Mouse (Mus musculus): ENCODE data around the gene Gprc5b. TPM values are rescaled to one million over a fixed set of nuclear protein-coding genes. Genes with fewer than 3 reads are reported as not detected.

The Gprc5b gene
- 0.20 and 0.37 TPM in 2 replicates for polyA plus RNA-seq (2015; fragmentation: Nextera tagmentation; extraction: Ambion mirVana)

DNA sequence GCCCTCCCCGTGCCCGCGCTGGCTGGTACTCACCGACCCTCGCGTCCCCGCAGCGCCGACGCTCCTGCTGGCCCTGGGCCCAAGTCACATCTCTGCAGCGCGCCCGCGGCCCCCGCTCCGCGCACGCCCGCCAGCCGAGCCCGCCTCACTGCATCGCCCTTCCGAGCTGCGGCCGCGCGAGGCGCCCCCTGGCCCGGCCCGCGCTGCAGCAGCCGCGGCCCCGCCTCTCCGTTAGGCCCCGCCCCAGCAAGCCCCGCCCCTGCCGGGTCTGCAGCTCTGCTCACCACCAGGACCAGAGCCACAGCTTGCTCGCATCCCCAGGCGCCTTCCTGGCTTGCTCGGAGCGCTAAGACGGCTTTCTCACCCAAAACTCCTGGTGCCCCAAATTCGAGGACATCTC is at the start of gene Gprc5b:
Gene Gprc5b, minus strand, starts transcription at position 205 of the 400 bp plus-strand sequence.
- Histone ChIP-seq H3K36me3 (no peaks in the 10 kb centered on the region), H3K9ac (peak within 1 kb of the TSS; percentile 57), H3K4me1 (replicated peaks) (peaks cover 18% of the 10 kb centered on the region), H3K27ac (no peak within 1 kb of the TSS), H3K27me3 (peaks cover 41% of the 10 kb centered on the region), H3K4me2 (peak within 1 kb of the TSS; percentile 66), H3K9me3 (replicated peaks) (no peaks in the 10 kb centered on the region), H3K4me3 (replicated peaks) (peak within 1 kb of the TSS; percentile 54)
- ATAC-seq (ENCODE audit: low read depth) (peak; percentile 76), DNase-seq (peak; percentile 58)
- 1% methylated on average over 44 of the region's 44 CpGs for WGBS (ENCODE audit: insufficient replicate concordance)

DNA sequence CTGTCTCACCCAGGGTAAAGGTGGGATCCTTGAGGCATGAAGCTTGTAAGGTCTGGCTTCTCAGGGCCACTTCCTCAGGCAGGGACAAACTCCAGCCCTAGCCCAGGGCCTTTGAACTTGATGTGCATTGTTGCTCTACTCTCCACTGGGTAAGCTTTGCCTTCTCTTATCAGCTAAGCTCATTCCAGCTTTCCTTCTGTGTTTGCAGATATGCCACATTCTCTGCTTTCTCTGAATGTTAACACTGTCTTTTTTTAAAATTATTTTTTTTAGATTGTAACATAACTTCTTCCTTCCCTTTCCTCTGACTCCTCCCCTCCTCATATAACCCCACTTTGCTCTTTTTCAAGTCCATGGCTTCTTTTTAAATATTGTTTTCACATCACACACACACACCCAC is 46.5 kb upstream of the Gprc5b start:
- no peaks in the 10 kb centered on the region for H3K36me3 ChIP-seq
- no peaks in the 10 kb centered on the region for H3K4me1 ChIP-seq (replicated peaks)
- H3K4me2 ChIP-seq, result no peak overlapping the region
- no peak overlapping the region for H3K9ac ChIP-seq
- no peaks in the 10 kb centered on the region for H3K27me3 ChIP-seq
- no peaks in the 10 kb centered on the region for H3K9me3 ChIP-seq (replicated peaks)
- no peak overlapping the region for H3K4me3 ChIP-seq (replicated peaks)
- no peak for ATAC-seq (ENCODE audit: low read depth)
- no peak for DNase-seq
- no peak overlapping the region for H3K27ac ChIP-seq

- DNase-seq, result no peak
- Histone ChIP-seq H3K4me3 (replicated peaks) (no peak overlapping the region), H3K9me3 (replicated peaks) (no peaks in the 10 kb centered on the region), H3K27me3 (no peaks in the 10 kb centered on the region), H3K27ac (no peak overlapping the region), H3K36me3 (no peaks in the 10 kb centered on the region), H3K4me1 (replicated peaks) (no peaks in the 10 kb centered on the region), H3K4me2 (no peak overlapping the region), H3K9ac (no peak overlapping the region)
- no peak for ATAC-seq (ENCODE audit: low read depth)
Measured at GRCm38 (mm10) chr7:119037581-119037980, 42.6 kb upstream of the Gprc5b start.

DNA sequence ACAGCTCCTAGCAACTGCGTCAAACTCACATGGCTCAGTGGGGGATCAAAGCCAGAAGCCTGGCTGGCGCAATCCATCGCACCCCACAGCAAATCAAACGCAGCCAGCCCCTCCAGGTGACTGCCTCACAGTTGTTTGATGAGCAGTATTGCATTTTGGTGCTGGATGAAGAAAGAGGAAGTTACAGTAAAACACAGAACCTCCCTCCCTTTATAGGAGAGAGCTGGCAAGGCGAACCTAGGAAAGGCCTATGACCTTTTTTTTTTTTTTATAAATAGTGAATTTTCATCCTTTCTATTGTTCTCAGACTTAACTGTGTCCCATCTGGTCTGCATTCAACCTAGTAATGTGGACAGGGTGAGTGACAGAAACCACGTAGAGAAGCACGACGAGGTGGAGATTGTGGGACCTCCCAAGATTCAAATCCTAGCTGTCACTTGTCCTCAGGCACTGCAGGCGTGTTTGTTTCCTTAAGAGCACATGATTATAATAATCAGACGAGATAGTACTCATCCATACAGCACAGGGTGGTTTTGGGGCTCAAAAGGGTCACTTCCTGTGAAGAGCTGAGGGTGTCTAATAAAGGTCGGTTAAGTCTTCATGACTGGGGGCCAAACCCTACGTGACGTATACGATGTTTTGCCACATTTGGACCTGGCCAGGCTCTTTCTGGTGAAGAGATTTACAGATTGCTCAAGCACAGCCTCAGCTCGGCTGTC is 39.4 kb upstream of the Gprc5b start:
- Histone ChIP-seq H3K9me3 (replicated peaks) (no peaks in the 10 kb centered on the region), H3K4me3 (replicated peaks) (no peak overlapping the region), H3K27me3 (no peaks in the 10 kb centered on the region), H3K27ac (no peak overlapping the region), H3K9ac (no peak overlapping the region), H3K36me3 (no peaks in the 10 kb centered on the region), H3K4me1 (replicated peaks) (no peaks in the 10 kb centered on the region), H3K4me2 (no peak overlapping the region)
- ATAC-seq (ENCODE audit: low read depth) (no peak), DNase-seq (no peak)
- 51% methylated on average over 15 of the region's 15 CpGs for WGBS (ENCODE audit: insufficient replicate concordance)

- H3K27me3 ChIP-seq, result no peaks in the 10 kb centered on the region
- 21% methylated on average over 17 of the region's 17 CpGs for WGBS (ENCODE audit: insufficient replicate concordance)
- ATAC-seq (ENCODE audit: low read depth) (no peak), DNase-seq (peak; percentile 43)
- H3K4me2 ChIP-seq, result no peak overlapping the region
- no peaks in the 10 kb centered on the region for H3K4me1 ChIP-seq (replicated peaks)
- no peak overlapping the region for H3K9ac ChIP-seq
- no peaks in the 10 kb centered on the region for H3K9me3 ChIP-seq (replicated peaks)
- H3K27ac ChIP-seq, result no peak overlapping the region
- no peaks in the 10 kb centered on the region for H3K36me3 ChIP-seq
- no peak overlapping the region for H3K4me3 ChIP-seq (replicated peaks)
Measured at GRCm38 (mm10) chr7:119023394-119023921, 28.4 kb upstream of the Gprc5b start.

DNA sequence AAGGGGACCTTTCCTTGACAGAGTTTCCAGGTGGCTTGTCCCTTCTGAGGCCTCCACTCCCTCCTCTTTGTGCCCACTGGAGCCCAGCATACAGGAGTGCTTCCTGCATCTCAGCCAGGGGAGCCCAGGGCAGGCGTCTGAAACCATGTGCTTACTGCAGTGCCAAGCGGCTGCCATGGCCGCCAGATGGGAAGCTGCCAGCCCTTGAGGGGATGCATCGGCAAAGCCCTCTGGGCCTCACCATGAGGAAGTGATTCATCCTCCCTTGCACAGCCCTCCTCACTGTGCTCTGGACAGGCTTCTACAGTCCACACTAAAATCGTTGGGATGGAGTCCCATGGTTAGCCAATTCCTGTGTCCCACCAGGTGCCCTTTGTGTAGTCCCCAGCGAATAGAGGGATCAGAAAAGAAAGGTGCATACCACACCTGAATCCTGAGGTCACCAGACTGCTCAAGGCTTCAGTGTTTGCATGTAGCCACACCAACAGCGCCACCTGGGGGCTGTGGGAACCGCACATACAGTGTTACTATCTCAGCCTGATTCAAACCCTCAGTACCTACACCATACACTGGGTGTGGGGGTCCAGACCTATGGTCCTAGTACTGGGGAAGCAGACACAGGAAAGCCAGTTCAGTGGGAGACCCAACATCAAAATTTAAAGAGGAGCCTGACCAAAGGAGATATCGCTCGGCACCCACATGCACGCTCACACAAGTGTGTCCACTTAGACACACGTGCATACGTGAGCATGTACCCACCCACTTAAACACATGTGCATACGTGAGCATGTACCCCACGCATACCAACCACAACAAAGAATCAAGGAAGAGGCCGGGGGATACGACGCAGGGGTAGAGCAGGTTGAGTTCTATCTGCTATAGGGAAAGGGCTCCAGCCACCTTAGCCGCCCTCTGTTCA is 27.5 kb upstream of the Gprc5b start:
- Histone ChIP-seq H3K9me3 (replicated peaks) (no peaks in the 10 kb centered on the region), H3K27me3 (no peaks in the 10 kb centered on the region), H3K27ac (no peak overlapping the region), H3K4me1 (replicated peaks) (no peaks in the 10 kb centered on the region), H3K4me3 (replicated peaks) (no peak overlapping the region), H3K9ac (no peak overlapping the region), H3K36me3 (no peaks in the 10 kb centered on the region), H3K4me2 (no peak overlapping the region)
- ATAC-seq (ENCODE audit: low read depth) (no peak), DNase-seq (no peak)
- 63% methylated on average over 19 of the region's 19 CpGs for WGBS (ENCODE audit: insufficient replicate concordance)

DNA sequence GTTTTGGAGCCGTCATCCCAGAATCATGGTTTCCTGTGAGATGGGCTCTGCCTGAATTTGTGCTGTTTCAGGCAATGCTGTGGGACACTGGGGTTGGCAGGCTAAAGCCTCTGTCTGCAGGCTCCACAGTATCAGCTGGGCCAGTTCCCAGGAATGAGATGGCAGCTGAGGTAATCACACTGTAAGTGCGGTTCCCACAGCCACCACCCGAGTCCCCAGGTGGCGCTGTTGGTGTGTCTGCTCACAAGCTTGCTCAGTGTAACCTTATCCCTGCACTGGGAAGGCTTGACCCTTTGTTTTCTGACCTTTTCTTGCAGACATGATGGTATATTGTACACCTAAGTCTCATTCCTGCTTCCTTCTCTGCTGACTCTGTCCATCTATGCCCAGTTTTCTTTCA is 24.5 kb upstream of the Gprc5b start:
- H3K4me2 ChIP-seq, result no peak overlapping the region
- H3K9me3 ChIP-seq (replicated peaks), result no peaks in the 10 kb centered on the region
- H3K4me1 ChIP-seq (replicated peaks), result no peaks in the 10 kb centered on the region
- DNase-seq (no peak), ATAC-seq (ENCODE audit: low read depth) (no peak)
- no peak overlapping the region for H3K9ac ChIP-seq
- H3K36me3 ChIP-seq, result no peaks in the 10 kb centered on the region
- H3K27me3 ChIP-seq, result no peaks in the 10 kb centered on the region
- no peak overlapping the region for H3K27ac ChIP-seq
- H3K4me3 ChIP-seq (replicated peaks), result no peak overlapping the region
- WGBS (ENCODE audit: insufficient replicate concordance), result 9% methylated on average over 4 of the region's 4 CpGs

GRCm38 (mm10) chr7:119015736-119016135 is 20.7 kb upstream of the Gprc5b start:
- no peaks in the 10 kb centered on the region for H3K36me3 ChIP-seq
- no peak overlapping the region for H3K4me2 ChIP-seq
- 3% methylated on average over 3 of the region's 3 CpGs for WGBS (ENCODE audit: insufficient replicate concordance)
- H3K4me3 ChIP-seq (replicated peaks), result no peak overlapping the region
- no peaks in the 10 kb centered on the region for H3K9me3 ChIP-seq (replicated peaks)
- no peak for ATAC-seq (ENCODE audit: low read depth)
- H3K9ac ChIP-seq, result no peak overlapping the region
- no peak for DNase-seq
- no peaks in the 10 kb centered on the region for H3K27me3 ChIP-seq
- no peaks in the 10 kb centered on the region for H3K4me1 ChIP-seq (replicated peaks)
- H3K27ac ChIP-seq, result no peak overlapping the region

GRCm38 (mm10) chr7:119010854-119011529 is 16.0 kb upstream of the Gprc5b start:
- Histone ChIP-seq H3K4me3 (replicated peaks) (no peak overlapping the region), H3K9me3 (replicated peaks) (no peaks in the 10 kb centered on the region), H3K27ac (no peak overlapping the region), H3K4me1 (replicated peaks) (no peaks in the 10 kb centered on the region), H3K27me3 (no peaks in the 10 kb centered on the region), H3K9ac (no peak overlapping the region), H3K4me2 (no peak overlapping the region), H3K36me3 (no peaks in the 10 kb centered on the region)
- DNase-seq (no peak), ATAC-seq (ENCODE audit: low read depth) (no peak)
- 11% methylated on average over 5 of the region's 5 CpGs for WGBS (ENCODE audit: insufficient replicate concordance)

- Histone ChIP-seq H3K4me3 (replicated peaks) (no peak overlapping the region), H3K9me3 (replicated peaks) (no peaks in the 10 kb centered on the region), H3K9ac (no peak overlapping the region), H3K4me1 (replicated peaks) (no peaks in the 10 kb centered on the region), H3K36me3 (no peaks in the 10 kb centered on the region), H3K4me2 (no peak overlapping the region), H3K27me3 (no peaks in the 10 kb centered on the region), H3K27ac (no peak overlapping the region)
- DNase-seq (no peak), ATAC-seq (ENCODE audit: low read depth) (no peak)
- 33% methylated on average over 2 of the region's 2 CpGs for WGBS (ENCODE audit: insufficient replicate concordance)
Measured at GRCm38 (mm10) chr7:119002501-119002900, 7.5 kb upstream of the Gprc5b start.

DNA sequence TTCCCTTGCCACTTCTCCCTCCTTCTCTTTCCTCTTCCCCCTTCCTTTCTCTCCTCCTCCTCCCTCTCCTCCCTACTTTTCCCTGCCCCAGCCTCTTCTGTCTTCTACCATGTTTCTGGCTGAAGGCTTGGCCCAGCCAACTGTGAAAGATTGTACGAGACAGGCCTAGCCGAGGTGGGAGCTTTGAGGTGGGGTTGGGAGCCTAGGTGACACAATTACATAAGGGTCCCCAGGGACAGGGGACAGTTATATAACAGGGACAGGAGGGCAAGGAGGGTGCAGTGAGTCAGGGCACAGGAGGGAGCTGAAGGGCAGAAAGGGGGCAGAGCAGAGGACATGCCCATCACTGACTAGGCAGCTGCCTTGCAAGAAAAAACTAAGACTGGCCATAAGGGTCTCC is 7.0 kb upstream of the Gprc5b start:
- Histone ChIP-seq H3K27me3 (no peaks in the 10 kb centered on the region), H3K4me3 (replicated peaks) (no peak overlapping the region), H3K27ac (no peak overlapping the region), H3K4me2 (no peak overlapping the region), H3K36me3 (no peaks in the 10 kb centered on the region), H3K9ac (no peak overlapping the region), H3K9me3 (replicated peaks) (no peaks in the 10 kb centered on the region), H3K4me1 (replicated peaks) (no peaks in the 10 kb centered on the region)
- 59% methylated on average over 2 of the region's 2 CpGs for WGBS (ENCODE audit: insufficient replicate concordance)
- no peak for DNase-seq
- ATAC-seq (ENCODE audit: low read depth), result no peak
